Mouse (Mus musculus): ENCODE measurements around the gene Ino80d.

Ino80d gene

DNA sequence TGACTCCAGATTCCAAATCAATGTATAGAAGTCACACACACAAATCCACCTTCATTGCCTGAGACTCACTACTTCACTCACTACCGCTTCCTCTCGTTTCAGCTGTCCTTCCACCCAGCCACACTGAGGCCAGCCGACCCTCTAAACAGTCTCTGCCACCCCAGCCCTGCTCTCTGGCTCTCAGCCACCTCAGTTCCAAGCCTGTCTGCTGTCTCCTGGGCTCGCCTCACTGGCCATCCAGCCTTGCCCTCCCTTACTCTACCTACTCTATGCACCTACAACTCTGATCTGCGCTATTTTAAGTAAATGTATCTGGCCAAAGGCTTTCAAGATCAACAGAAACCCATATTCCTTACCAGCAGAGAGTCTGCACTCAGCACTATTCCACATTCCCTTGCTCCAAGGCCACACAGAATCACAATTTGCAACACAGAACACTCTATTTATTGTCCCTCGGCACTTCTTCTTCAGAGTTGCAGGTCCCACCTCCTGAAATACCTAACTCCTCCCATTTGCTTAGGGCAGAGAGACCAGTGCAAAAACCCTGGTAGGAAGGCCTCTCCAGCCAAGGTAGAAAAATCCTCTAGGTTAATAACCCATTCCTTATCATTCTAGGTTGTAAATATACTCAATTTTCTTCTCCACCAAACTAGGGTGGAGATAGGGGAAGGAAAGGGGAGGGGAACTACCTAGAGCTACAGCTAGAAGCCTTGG is 6.7 kb downstream of the Ino80d start:
- no peak for DNase-seq (ENCODE audit: low read depth, low spot score)

DNA sequence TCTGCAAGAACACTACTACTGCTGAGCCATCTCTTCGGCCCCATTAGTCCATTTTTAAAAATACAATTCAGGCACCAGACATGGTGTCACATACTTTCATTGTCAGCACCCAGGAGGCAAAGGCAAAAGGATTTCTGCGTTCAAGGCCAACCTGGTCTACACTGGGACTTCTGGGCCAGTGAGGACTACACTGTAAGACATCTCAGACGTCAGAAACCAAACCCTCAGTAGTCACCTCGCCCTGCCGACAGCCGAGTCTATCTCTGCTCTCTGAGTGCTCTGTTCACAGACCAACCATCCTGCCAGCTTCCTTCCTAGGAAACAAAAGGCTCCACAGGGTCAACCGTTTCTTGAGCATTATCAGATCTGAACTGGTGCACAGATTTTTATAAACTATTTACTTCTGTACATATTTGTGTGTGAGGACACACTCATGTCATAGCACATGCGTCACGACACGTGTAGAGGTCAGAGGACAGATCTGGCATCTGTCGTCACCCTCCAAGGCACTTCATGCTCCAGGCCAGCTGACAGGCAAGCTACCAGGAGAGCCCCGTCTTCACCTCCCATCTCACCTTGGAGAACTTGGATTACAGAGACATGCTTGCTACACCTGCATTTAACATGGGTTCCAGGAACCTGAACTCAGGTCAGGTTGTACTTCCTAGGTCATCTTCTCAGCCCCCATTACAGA is 11.6 kb downstream of the Ino80d start:
- no peak for DNase-seq (ENCODE audit: low read depth, low spot score)

DNA sequence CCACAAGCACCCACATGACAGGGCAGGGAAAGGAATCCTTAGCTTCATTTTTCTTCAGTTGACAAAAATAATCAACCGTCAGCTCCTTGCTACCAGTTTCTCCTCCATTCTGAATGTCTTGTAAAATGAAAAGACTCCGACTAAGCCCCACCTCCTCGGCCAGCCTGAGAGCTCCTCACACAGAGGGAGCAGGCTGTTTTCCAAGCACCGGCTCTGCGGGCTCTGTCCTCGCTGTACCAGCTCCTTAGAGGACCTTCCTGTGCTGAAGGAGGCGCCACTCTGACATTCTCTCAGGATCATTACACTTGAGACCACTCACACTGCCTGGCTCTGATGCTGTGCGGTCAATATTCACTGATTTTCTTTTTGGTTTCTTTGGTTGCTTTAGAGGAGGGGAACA is 14.3 kb downstream of the Ino80d start:
- no peak for DNase-seq (ENCODE audit: low read depth, low spot score)

DNA sequence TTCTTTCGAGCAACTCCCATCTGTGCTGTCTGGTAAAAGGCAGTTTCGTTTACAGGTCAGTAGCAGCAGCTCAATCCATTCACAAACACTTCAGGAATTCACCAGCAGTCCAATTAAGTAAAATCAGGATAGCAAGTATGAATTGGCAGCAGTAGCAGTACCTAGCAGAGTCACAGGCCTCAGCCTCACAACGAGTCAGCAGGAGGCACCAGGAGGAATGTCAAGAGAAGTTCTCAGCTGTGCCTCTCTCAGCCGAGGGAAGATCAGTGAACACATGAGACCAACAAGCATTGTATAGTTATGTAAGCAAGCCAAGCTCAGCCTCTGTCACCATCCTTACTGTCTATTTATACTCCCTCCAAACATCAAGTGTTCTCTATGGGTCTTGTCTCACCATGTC is 15.6 kb downstream of the Ino80d start:
- no peak for DNase-seq (ENCODE audit: low read depth, low spot score)

DNA sequence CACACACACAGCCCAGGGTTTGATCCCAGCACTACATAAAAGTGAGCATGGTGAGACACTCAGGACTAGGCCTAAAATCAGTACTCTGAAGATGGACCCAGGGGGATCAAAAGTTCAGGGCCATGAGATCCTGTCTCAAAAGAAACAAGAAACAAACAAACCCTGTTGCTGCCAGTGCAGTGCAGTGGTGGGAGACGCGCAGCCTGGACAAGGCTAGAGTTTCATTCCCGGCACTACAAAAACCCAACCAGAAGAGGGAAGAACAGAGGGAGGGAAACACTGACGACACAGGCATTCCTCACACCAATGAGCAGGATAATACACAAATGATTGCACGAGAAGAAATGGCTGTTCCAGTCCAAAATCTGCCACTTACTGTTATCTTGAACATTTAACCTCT is 18.4 kb downstream of the Ino80d start:
- DNase-seq (ENCODE audit: low read depth, low spot score) = no peak

DNA sequence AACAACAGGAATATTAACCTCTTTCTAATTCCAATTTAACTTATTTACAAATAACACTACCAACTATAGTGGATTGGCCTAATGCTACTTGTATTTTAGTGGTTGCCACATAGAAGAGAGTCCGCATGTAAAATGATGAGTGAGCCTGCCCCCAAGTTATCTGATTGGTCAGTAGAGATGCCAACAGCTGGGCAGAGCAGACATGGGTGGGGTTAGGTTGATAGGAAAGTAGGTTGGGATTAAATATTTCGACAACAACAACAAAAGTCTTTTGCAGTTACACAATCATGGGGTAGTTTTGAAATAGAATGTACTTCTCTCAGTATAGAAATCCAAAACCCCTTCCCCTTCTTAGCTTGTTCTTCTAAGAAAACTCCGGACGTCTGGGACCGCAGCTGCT is 24.7 kb downstream of the Ino80d start:
- DNase-seq (ENCODE audit: low read depth, low spot score) = no peak

DNA sequence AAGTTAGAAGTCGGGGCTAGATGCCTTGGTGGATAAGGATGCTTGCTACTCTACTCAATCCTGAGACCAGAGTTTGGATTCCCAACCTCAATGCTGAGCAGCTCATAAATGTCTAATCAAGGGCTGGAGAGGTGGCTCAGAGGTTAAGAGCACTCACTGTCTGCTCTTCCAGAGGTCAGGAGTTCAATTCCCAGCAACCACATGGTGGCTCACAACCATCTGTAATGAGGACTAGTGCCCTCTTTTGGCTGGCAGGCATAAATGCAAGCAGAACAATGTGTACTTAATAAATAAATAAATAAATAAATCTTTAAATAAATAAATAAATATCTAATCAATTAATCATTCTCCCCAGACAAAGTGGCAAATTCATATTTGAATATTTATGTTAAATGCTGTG is 25.9 kb downstream of the Ino80d start:
- no peak for DNase-seq (ENCODE audit: low read depth, low spot score)

DNA sequence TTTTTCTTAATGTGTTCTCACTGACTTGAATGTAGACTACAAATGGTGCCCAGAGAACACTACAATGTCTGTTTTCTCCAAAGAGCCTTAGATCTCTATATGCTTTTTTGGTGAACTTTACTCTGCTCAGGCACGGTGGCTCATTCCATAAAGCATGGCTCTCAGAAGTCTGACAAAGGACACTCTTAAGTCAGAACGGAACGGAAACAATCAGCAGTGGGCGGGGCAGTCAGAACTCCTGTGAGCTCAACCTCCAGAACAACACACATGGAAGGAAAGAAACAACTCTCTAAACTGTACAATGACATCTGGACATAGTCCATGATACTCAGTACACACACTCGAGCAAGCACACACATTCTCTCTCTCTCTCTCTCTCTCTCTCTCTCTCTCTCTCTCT is 34.2 kb downstream of the Ino80d start:
- no peak for DNase-seq (ENCODE audit: low read depth, low spot score)

DNA sequence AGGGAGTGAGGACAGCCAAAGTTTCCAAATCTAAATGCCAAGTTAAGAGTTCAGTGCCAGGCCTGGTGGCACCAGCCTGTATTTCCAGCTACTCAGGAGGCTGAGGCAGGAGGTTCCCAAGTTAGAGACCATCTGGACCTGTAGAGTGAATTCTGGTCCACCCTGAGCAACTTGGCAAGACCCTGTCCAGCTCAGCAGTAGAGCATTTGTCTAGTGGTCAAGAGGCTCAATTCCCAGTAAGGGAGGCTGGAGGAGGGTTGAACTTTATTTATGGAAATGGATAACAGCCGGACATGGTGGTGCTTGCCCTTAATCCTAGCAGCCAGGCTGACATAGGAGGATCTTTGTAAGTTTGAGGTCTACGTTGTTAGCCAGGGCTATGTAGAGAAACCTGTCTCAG is 38.1 kb downstream of the Ino80d start:
- peak; percentile 38 for DNase-seq (ENCODE audit: low read depth, low spot score)

DNA sequence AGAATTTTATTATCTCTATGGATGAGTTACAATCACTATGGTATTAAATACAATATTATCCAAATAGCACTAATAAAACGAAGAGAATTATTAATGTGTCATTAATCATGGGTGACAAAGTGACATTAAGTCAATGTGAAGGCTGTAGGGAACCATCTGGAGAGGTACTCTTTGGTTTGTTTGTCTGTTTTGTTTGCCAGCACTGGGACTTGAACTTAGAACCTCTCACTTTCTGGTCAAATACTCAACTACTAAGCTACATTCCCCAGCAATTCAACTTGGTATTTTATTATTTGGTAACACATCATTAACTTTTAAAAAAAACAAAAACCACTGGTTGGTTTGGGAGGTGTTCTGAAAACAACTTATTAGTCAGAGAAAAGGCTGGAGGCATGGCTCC is 43.1 kb downstream of the Ino80d start:
- DNase-seq (ENCODE audit: low read depth, low spot score) = no peak

DNA sequence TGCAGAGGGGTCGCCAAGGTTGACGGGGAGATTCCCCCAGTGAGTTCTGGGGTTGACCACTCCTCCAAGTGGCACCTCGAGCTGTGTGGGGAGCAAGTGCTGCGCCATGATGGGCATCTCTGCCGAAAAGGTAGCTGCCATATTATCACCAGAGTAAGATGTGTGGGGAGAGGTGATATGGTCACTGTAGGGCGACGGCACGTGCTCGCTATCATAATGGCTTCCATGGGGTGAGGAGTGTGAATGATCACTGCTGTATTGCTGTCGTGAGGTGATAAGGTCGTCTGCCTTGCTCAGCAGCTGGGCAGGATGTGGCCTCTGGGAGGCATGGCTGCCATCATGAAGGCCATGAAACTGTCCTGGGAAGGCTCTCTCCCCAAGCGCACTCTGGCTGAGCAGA is 56.1 kb downstream of the Ino80d start:
- DNase-seq (ENCODE audit: low read depth, low spot score) = no peak

DNA sequence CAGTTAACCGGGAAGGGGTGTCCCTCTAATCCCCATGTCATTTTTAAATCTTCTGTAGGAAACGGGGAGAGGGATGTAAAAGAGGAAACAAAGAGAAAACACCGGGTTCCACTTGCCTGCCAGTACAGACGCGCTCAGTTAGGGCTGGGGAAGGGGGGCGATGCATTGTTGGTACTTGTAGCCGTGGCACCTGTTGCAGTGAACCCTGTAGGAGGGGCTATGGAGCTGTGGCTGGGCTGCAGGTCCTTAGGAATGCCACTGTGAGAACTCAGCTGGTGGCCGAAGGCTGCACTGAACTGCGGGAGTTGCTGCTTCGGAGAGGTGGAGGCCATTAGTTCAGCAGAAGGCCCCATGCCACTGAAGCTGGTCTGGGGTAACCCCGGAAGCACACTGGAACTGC is 56.6 kb downstream of the Ino80d start:
- no peak for DNase-seq (ENCODE audit: low read depth, low spot score)

DNA sequence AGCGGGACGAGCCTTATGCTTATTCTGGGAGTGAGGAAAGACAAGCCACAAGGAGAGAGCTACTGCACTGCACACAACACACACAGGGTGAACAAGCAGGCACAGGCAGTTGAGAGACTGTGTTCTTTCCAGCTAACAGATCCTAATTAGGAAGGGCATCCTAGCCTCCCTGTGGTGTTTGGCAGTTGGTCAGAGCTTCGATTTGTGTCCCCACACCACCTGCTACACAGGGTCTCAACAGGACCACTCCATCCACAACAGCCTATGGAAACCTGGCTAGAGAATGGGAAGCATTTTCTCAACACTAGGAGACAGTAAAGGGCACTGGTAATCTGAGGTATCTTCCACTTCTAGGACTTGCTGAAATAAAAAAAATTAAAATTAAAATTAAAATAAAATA is 57.1 kb downstream of the Ino80d start:
- DNase-seq (ENCODE audit: low read depth, low spot score) = no peak

DNA sequence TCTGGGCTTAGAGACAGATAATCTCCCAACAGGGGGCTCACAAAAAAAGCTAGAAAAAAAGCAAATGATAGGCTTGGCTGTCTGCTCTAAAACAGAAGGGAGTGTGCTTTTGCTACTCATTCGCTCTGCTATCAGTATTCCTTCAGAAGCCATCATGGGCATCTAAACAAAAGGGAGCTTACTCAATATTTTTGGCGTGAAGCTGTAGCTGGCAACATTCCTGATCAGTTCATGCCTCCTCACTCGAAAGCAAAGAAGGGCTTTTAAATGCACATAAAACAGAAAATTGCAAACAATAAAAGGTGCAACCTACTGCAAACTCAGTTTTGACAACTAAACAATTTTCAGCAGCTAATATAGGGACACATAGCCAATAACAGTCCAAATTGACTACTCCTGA is 59.1 kb downstream of the Ino80d start:
- DNase-seq (ENCODE audit: low read depth, low spot score) = peak; percentile 52

DNA sequence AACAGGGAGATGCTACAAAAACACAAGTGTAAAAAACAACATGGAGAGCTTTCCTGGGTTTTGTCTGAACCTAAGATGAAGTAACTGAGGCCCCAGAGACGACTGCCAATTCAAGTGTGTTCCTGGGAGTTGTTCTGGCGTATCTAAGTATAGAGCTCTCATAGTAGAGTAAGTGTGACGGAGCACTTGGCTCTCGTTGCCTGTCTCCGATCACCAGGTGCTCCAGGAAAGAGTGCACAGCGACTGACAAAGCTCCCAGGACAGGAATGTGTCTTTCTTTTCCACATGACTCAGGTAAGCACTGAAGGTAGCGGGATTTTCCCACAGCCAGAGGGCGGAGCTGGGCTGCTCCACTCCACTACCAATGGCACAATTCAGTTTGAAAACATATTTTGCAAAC is 63.6 kb downstream of the Ino80d start:
- peak; percentile 74 for DNase-seq (ENCODE audit: low read depth, low spot score)

DNA sequence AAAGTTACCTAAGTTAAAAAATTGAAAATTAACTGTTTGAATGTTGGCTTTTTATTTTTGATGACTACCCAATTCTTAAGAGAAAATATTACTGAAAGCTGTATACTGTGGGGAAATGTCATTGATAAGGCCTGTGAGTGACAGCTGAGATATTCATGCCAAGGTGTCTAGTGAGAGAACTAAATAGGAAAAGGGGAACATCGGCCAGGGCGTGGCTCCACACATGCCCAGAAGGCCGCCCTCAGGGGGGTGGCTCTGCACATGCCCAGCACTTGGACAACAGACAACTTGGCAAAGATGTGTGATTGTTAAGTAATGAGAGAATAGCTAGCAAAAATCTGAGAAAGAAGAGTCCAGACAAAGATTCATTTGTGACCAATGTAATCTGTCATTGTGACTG is 64.5 kb downstream of the Ino80d start:
- DNase-seq (ENCODE audit: low read depth, low spot score) = peak; percentile 93

DNA sequence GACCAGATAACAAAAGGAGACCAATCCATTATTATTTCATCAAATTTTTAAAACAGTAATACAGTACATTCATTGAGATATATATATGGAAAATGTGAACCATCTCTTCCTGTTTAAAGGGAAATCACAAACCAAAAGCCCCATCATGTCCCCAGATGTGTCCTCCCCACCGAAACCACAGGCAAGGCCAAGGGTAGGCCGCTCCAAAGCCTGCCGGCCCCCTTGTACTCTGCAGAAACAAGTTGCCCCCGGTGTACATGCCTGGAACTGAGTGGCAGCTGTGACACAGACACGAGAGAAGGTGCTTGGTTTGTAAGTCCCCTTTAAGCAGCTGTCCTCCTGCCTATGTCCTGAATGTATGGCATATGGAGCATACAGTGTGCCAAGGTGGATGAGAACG is 66.5 kb downstream of the Ino80d start:
- DNase-seq (ENCODE audit: low read depth, low spot score) = peak; percentile 24

DNA sequence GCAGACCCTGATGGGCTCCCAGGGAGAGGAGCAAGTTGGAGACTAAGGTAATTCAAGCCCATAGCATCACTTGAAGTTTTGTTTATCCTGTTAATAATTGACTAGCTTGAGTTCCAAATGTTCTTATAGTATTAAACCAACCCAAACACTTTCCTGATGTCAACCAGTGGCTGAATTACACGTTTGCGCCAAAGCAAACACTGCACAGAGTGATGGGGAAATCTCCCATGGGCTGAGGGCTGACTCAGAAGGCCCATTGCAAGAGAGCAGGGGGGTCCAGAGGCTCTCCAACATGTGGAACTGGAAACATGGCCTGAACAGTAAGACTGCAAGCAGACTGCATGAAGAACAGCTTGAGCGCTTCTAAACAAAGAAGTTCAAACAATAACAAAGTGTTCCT is 81.5 kb downstream of the Ino80d start:
- DNase-seq (ENCODE audit: low read depth, low spot score) = no peak

DNA sequence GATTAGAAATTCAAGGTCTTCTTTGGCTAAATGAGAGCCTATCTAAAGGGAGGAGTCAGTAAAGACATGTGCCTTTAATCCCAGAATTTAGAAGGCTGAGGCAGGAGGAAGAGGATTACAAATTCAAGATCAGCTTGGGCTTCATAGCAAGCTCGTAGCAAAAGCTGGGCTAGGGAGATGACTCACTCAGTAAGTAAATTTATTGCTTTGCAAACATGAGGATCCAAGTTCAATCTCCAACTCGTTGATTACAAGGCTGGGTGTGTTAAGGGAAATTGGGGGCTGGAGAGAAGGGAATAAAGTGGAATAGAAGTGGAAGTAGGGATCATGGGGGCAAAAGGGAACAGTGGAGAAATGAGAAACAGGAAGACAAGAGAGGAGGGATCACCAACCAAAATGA is 94.6 kb downstream of the Ino80d start:
- no peak for DNase-seq (ENCODE audit: low read depth, low spot score)

DNA sequence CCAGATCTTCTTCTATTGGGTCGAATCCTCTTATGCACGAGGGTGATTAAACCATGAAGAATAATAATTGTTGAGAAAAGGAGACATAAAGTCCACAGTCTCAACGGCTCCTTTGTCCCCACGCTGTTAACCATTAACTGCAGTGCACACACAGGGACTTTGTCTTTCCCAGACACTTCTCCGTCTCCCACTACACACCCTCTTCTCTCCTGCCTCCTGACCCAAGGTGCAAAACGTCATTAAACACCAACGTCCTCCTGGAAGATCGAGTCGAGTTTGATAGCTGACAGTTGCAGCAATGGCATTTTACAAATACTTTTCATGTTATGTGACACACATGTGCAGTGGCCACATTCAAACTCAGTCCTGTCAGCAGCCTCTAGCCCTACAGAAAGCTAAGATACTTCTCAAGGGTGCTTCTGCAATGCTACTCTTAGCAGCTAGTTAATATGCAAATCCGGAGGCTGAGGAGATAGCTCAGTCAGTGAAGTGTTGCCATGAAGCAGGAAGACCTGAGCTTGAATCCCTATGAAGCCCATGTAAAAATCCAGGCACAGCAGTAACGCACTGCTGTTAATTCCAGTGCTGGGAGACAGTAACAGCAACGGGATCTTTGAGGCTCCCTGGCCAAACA is 109.3 kb downstream of the Ino80d start:
- no peak for DNase-seq (ENCODE audit: low read depth, low spot score)

DNA sequence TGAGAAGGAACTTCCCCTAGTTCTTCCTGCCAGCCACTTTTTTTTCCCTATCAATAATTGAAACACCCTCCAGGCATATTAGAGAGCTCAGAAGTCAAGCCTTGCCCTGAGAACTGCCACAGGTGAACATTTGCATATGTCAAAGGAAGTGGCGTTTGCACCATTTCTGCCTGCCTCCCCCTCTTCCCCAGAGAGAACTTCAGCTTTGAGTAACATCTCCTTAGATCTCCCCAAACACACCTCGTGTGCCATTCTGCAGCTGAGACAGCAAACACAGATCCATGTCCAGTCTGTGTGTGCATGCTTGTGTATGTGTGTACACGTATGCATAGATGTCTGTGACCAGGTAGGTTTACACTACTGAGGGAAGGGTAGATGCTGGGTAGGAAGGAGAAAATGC is 112.6 kb downstream of the Ino80d start:
- DNase-seq (ENCODE audit: low read depth, low spot score) = no peak

DNA sequence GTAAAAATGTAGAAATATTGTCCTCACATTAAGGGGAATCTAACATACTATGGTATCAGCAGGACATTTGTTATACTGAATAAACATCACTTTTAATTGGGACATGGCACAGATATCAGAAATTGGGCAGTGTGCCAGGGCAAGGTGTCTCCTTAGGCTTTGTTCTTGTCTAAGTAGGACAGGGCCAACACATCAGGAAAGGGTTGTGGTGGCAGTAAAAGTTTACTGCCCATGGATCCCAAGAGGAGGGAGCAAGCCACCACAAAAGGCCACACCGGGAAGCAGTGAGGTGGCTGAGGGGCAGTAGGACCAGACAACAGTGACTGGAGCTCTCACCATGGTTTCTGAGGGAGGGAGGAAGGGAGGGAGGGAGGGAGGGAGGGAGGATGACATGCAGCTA is 121.1 kb downstream of the Ino80d start:
- DNase-seq (ENCODE audit: low read depth, low spot score) = no peak

DNA sequence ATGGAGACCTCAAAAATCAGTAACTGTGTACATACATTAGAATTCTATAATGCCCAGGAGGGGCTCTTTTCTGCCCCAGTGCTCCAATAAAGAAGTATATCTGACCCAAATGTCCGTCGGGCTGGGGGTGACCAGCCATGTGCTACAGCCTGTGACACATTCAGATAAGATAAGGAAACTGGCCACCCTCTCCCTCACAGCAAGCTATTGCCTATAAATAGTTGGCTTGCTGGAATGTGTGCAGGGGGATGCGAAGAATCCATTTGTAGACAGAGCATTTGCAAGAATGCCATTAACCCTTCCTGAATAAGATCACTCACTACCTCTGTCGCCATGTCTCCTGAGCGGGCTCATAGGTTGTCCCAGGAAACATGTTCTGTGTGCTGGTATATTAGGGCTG is 121.8 kb downstream of the Ino80d start:
- DNase-seq (ENCODE audit: low read depth, low spot score) = no peak
